Mouse (Mus musculus): ENCODE measurements at regions not wholly inside any gene's neighbourhood (a gene's known extent, or its start where the extent isn't known, plus 50 kb on each side); places are given as distances from the start of the nearest gene placed in this dataset.

DNA sequence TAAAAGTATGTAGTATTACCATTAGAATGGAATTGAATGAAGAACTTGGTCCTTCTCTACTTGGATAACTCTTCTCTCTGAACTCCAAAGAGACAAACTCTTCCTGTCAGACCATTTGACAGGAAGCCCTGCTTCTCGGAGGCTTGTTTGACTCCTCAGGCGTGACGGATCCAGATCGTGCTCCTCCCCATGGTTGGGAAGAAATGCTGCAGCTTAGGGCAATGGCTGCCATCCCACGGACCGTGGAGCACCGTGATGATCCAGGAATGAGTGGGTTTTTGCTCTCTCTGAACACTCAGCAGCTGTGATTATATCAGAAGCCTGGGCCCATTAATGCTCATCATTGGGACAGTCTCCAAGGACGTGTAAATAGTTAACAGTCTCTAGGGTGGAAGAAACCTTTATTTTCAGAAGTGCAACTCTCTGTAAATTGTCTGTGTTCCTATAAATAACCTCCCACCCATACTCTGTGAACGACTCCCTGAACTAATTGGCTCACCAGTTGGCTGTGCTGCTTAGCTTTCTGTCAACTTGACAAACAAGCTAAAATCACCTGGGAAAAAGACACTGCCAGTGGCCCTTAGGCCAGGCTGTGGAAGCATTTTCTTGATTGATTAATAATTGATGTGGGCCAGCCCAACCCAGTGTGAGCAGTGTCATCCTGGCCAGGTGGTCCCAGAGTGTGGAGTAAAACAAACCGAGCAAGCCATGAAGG is 88.2 kb upstream of the Mylip start:
- no peaks in the 10 kb centered on the region for H3K4me1 ChIP-seq (ENCODE audit: control insufficient read depth in 1 of 2, insufficient read depth in 2 of 2)

DNA sequence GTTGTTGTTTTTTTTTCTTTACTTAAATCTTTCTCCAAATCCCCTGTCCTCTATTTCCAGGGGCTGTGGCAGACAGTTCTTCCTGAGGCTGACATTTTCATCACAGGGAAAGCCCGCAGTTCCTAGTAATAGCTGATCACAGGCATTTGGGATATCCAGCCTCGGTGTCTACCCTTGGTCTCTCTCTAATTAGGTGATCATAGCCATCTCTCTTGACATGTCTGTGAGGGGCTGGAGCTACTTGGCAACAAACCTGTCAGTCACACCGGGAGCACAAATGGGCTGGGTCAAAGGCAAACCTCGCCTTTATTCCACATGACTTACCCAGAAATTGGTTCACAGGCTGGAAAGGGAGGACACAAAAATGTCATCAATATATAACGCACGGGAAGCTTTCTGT is 86.7 kb upstream of the Mylip start:
- no peaks in the 10 kb centered on the region for H3K79me2 ChIP-seq (replicated peaks; ENCODE audit: control insufficient read depth, extremely low read depth, insufficient read depth, poor library complexity, severe bottlenecking)
- TF ChIP-seq HCFC1 (IDR thresholded peaks at IDR 0.05; ENCODE audit: low read depth, low read length): no peak
- no peak for TF ChIP-seq MAZ (IDR thresholded peaks at IDR 0.05; ENCODE audit: low read depth, low read length)
- no peak for TF ChIP-seq KAT2A (IDR thresholded peaks at IDR 0.05; ENCODE audit: insufficient replicate concordance, low read length)
- TF ChIP-seq ETS1 (conservative IDR thresholded peaks at IDR 0.05; ENCODE audit: low read depth, low read length): no peak
- no peak for TF ChIP-seq MEF2A (IDR thresholded peaks at IDR 0.05; ENCODE audit: borderline replicate concordance, low read depth, low read length)
- TF ChIP-seq JUND (conservative IDR thresholded peaks at IDR 0.05; ENCODE audit: low read depth, low read length): no peak
- no peak for TF ChIP-seq TCF12 (IDR thresholded peaks at IDR 0.05; ENCODE audit: low read depth, low read length)
- no peak for TF ChIP-seq GABPA (IDR thresholded peaks at IDR 0.05; ENCODE audit: insufficient replicate concordance, low read depth, low read length)
- no peak for TF ChIP-seq USF2 (conservative IDR thresholded peaks at IDR 0.05; ENCODE audit: low read depth, low read length)
- no peaks in the 10 kb centered on the region for H3K36me3 ChIP-seq (replicated peaks in 1 of 2; ENCODE audit: control insufficient read depth in 1 of 2, insufficient read depth in 1 of 2, low read length in 1 of 2)
- dilution Hi-C loops (cut with MboI; ENCODE audit: extremely low pct_ligation_motif_present, extremely low pct_unique_long_range_greater_than_20kb, low sequenced_read_pairs): no loop called here
- no peak overlapping the region for H3K9ac ChIP-seq (ENCODE audit: insufficient read depth, low read depth)
- H3K4me2 ChIP-seq (ENCODE audit: insufficient read depth, low read depth, poor library complexity, severe bottlenecking): no peak overlapping the region
- no peaks in the 10 kb centered on the region for H3K27me3 ChIP-seq (replicated peaks)
- in situ Hi-C loops (cut with MboI; ENCODE audit: low pct_ligation_motif_present, low pct_unique_long_range_greater_than_20kb, low sequenced_read_pairs): no loop called here
- no peak overlapping the region for H3K4me3 ChIP-seq (replicated peaks in 1 of 3; ENCODE audit: low read depth in 2 of 3, low read length in 2 of 3, poor library complexity in 1 of 3)
- H3K9me3 ChIP-seq (replicated peaks; ENCODE audit: low read length): no peaks in the 10 kb centered on the region
- DNase-seq (ENCODE audit: extremely low read depth): no peak
- H3K4me1 ChIP-seq (ENCODE audit: control insufficient read depth in 1 of 2, insufficient read depth in 2 of 2): no peaks in the 10 kb centered on the region
- no peak overlapping the region for H3K27ac ChIP-seq (ENCODE audit: insufficient read depth, low read depth)

More for the DNA sequence above, 88.2 kb upstream of the Mylip start:
- in situ Hi-C loops (cut with MboI; ENCODE audit: low pct_ligation_motif_present, low pct_unique_long_range_greater_than_20kb, low sequenced_read_pairs): no loop called here
- DNase-seq (ENCODE audit: extremely low read depth): no peak
- H3K9me3 ChIP-seq (replicated peaks; ENCODE audit: low read length): no peaks in the 10 kb centered on the region
- no peaks in the 10 kb centered on the region for H3K79me2 ChIP-seq (replicated peaks; ENCODE audit: control insufficient read depth, extremely low read depth, insufficient read depth, poor library complexity, severe bottlenecking)
- no peaks in the 10 kb centered on the region for H3K27me3 ChIP-seq (replicated peaks)
- no peak overlapping the region for H3K9ac ChIP-seq (ENCODE audit: insufficient read depth, low read depth)
- no peak overlapping the region for H3K27ac ChIP-seq (ENCODE audit: insufficient read depth, low read depth)
- H3K4me2 ChIP-seq (ENCODE audit: insufficient read depth, low read depth, poor library complexity, severe bottlenecking): no peak overlapping the region
- dilution Hi-C loops (cut with MboI; ENCODE audit: extremely low pct_ligation_motif_present, extremely low pct_unique_long_range_greater_than_20kb, low sequenced_read_pairs): no loop called here
- H3K4me3 ChIP-seq (replicated peaks in 1 of 3; ENCODE audit: low read depth in 2 of 3, low read length in 2 of 3, poor library complexity in 1 of 3): no peak overlapping the region
- TF ChIP-seq ZC3H11A (IDR thresholded peaks at IDR 0.05; ENCODE audit: low read depth, low read length) (no peak), CHD2 (IDR thresholded peaks at IDR 0.05; ENCODE audit: low read length) (no peak), ELF1 (IDR thresholded peaks at IDR 0.05; ENCODE audit: low read depth, low read length) (no peak), MEF2A (IDR thresholded peaks at IDR 0.05; ENCODE audit: borderline replicate concordance, low read depth, low read length) (no peak), SMC3 (IDR thresholded peaks at IDR 0.05; ENCODE audit: low read depth, low read length) (no peak), TBP (conservative IDR thresholded peaks at IDR 0.05; ENCODE audit: low read depth, low read length) (no peak), MAFK (IDR thresholded peaks at IDR 0.05; ENCODE audit: insufficient replicate concordance, low read length) (no peak), USF1 (IDR thresholded peaks at IDR 0.05; ENCODE audit: low read depth, low read length) (no peak), ZNF384 (IDR thresholded peaks at IDR 0.05; ENCODE audit: low read depth, low read length) (no peak), KAT2A (IDR thresholded peaks at IDR 0.05; ENCODE audit: insufficient replicate concordance, low read length) (no peak), POLR2A (IDR thresholded peaks at IDR 0.05; ENCODE audit: low read depth, low read length) (no peak), MAX (IDR thresholded peaks at IDR 0.05; ENCODE audit: low read length) (no peak), RAD21 (IDR thresholded peaks at IDR 0.05; ENCODE audit: low read depth, low read length) (no peak), UBTF (IDR thresholded peaks at IDR 0.05; ENCODE audit: low read depth, low read length) (no peak), ZMIZ1 (IDR thresholded peaks at IDR 0.05; ENCODE audit: low read depth, low read length) (no peak), CHD1 (IDR thresholded peaks at IDR 0.05; ENCODE audit: low read depth, low read length) (no peak)
- H3K36me3 ChIP-seq (replicated peaks in 1 of 2; ENCODE audit: control insufficient read depth in 1 of 2, insufficient read depth in 1 of 2, low read length in 1 of 2): no peaks in the 10 kb centered on the region

Data from CH12.LX (cell line).